Mouse (Mus musculus): ENCODE measurements around the gene Asap2.

Asap2 gene

DNA sequence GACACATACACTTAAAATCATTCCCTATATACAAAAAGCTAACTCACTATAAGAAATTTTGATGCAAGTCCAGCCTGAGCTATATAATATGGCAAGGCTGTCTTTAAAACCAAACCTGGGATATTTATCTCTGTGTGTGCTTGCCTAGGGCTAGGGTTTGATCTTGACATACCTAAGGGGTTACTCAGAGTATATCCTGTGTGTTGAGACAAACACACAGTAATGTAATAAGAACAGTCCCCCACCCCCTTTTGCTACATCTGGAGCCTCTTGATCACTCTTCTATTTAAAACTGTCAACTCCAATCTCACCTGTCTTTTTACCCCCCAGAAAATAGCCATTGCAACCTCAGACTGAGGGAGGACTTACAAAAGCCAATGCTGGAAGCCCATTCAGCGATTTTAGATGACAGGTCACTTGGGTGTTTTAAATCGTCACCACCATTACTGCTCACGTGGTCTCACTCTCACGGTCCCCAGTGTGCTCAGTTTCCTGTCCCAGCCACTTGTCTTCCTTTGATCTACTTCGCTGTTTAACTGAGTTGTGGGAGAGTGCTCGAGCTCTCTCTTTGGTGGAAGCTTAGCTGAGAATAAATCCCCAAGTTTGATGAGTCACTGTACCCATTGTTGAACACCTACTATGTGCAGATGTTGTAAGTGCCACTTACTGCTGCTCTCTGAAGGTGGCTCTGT, 176.8 kb downstream of the Asap2 start:
- in situ Hi-C loops (cut with MboI, MseI), result no loop called here

DNA sequence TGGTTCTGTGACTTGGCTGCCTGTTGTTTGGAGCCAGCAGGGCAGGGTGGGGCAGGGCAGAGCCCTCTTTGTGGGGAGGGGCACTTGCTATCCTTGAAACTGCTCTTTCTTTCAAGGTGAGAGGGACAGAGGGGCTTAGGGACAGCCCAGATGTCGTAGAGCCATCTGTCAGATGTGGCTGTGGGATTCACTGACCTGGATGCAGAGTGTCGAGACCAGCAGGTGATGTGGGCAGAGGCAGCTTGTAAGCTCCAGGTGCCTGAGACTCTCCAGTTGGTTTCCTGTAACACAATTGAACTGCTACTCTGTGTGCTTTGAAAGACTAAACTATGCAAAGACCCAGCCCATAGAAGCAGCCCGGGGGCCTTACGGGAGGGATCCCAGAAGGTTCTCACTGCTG, 177.5 kb downstream of the Asap2 start:
- in situ Hi-C loops (cut with MboI, MseI), result no loop called here

DNA sequence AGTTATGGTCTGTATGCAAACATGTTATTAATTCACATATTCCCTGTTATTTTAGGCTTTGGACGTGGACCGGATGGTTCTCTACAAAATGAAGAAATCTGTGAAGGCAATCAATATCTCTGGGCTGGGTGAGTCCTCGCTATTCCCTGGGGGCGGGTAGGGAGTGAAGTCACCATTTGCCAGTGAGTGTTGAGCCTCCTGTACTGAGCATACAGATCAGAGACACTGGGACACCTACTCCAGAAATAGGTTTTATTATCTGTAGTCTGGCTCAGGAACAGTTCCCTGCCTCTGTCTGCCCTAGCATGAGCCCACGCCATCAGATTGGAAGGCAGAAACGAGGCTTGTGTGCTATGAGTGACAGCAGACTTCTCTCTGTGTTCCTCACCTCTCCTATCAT, 177.9 kb downstream of the Asap2 start:
- in situ Hi-C loops (cut with MboI, MseI), result no loop called here

DNA sequence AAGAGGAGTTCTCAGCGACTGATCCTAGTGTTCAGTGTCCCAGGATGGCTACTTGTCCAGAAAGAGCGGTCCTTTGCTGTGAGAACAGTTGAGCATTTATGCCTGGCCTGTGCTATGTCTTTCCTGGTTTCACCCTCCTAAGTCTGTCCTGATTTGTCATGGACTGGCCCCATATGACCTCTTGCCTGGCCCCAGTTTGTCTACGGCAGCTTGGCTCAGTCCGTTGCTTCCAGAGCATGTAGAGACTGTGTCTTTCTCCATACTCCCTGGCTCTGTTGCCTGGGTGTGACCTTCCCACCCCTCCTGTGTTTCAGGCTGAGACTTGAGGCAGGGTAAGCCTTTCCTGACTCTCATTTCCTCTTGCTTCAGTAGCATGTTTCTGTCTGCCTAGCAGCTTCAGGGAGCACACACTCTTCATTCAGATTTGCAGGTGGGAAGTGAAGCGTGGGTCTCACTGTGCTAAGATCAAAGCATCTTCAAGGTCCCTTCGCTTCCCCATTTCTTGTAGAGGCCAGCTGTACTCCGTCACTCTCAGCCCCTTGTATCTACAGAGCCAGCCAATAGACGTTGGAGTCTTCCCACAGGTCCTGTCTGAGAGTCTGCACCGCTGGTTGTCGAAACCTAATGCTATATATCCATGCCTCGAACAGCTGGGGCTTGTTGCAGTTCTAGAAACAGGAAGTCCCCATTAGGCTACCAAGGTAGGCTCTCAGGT, 181.7 kb downstream of the Asap2 start:
- in situ Hi-C loops (cut with MboI, MseI), result no loop called here

DNA sequence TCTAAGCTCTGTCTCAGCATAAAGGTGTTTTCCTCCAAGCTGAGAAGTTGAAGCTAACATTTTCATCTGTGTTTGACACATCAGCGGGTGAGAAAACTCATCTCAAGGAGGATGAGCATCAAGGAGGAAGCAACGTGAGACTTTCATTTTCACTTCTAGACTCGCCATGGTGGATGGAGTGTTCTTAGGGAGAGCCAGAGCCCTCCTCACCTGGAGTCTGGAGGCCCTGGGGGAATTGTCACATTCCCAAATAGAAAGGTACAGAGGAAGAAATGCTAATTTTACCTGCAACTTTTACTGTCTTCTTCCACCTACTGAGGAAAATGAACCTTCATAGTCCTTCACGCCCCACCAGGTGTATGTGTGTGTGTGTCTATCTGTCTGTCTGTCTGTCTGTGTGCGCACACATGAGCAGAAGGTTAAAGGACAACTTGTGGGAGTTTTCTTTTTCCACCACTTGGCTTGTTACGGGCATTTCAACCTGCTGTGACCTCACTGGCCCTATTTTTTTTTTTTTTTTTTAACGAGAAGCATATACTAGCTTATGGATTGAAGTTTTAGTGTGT, 183.7 kb downstream of the Asap2 start:
- in situ Hi-C loops (cut with MboI, MseI), result no loop called here

DNA sequence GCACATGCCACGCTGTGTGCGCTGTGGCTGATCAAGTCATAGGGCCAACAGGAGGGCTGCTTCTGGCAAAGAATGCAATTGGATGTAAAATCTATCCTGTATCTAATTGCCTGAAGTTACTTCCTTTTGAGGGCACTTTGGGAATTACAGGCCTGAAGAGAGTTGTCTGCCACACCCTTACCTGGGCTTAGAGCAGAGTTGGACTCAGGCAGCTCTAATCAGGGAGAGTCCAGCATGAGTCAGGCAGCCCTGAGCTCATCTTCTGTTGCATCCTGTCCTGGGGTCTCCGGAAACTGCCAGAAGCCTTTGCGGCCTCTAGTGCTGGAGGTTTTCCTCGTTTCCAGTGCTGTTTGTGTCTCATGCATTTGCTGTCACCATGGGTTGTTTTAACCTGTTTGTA, 186.1 kb downstream of the Asap2 start:
- in situ Hi-C loops (cut with MboI, MseI), result no loop called here

DNA sequence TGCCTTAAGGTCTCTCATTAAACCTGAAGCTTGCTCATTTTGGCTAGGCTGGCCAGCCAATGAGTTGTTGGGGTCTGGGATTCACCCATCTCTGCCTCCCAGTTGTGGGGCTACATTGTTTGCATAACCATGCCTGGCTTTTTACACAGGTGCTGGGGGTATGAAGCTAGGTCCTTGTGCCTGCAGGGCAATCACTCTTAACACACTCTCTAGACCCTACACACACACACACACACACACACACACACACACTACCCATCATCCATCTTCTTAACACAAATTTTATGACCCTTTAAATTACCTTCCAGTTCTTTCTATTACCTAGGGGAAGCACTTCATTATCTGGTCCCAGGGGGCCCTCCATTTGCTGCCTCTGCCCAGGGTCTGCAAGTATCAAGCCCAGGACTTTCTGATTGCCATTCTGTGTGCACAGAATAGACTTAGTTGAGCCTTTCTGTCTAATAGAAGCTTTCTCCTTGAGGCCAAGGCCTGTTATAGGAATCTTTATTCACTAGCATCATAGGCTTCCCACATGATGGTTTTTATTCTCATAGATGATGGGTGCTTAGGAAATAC, 187.0 kb downstream of the Asap2 start:
- in situ Hi-C loops (cut with MboI, MseI), result no loop called here

DNA sequence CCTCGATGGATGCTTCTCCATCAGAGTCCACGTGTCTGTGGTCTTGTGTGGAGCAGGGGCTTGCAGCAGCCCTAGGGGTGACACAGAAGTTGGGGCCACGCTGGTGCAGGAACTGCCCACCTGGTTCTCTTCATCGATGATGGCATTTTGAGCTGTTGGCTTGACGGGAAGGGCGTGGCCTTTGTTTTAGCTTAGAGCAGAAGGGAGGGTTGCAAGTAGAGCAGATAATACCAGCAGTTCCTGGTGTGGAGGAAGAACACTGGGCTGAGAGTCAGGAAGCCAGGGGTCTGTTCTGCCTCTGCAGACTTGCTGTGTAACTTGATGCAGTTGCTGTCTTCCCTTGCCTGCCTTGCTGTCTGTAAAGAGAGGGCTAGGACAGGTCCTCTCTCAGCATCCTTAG, 189.8 kb downstream of the Asap2 start:
- in situ Hi-C loops (cut with MboI, MseI), result no loop called here

DNA sequence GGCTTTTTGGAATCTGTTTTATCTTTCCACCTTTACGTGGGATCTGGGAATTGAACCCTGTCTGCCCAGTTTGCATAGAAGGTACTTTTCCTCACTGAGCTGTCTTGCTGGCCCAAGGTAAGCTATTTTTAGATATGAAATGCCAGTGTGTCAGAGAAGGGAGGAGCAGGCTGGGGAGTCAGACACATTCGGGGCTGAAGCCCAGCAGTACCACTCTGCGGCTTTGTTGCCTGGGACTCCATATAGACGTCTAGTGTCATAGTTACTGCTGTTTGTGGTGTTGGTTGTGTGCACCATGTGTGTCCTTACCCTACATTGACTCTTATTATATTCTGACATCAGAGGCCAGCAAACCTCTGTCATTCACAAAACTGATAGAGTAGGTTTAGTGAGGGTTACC, 192.5 kb downstream of the Asap2 start:
- in situ Hi-C loops (cut with MboI, MseI), result no loop called here

DNA sequence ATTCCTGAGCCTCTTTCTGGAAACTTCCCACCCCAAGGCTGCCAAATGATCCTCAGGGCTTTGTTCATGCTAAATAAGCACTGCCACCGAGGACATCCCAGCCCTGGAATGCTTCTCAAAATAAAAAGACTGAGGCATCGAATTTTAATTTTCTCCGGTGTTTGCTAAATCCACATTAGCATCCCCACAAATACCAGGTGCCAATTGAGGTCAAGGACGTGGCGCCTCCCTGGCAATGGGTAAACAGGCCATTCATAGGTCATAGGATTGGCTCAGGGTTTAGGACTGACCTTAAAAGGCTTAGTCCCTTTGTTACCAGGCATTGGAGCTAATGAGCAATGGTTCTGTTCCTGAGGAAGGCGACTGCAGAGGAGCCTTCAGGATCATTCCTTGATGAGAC, 193.1 kb downstream of the Asap2 start:
- in situ Hi-C loops (cut with MboI, MseI), result no loop called here

DNA sequence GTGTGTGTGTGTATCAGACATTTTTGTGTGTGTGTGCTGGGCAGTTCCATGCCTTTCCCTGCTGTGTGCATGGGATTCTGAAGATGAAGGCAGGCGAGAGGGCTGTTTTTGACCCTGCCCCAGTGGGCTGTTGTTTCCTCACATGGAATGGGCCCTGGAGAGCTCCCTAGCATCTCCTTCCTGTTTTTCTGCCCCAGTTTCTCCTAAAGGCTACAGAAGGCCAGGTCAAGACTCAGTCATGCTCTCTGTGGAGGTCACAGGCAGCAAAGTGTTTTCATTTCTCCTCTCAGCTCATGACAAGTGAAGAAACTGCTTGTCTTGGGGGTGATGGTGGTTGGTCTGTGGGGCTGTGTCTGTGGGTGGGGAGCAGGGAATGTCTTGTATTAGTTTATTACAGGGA, 195.9 kb downstream of the Asap2 start:
- in situ Hi-C loops (cut with MboI, MseI), result no loop called here

DNA sequence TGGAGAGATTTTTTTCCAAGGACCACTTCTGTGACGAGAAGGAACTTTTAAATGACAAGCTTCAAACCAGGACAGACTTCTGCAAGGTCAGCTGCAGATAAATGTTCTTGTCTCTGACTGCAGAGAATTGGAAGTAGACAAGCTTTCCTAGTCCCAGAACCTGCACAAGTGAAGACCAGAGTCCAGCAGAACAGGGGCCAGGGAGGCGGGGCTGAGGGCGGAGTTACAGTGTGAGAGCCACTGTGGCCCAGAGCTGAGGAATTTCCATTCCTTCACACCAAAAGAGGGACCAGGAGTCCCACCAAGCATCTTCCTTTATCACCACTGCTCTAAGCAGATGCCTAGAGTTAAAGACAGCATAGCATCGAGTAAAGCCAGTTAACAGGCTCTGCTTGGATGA, 198.6 kb downstream of the Asap2 start:
- in situ Hi-C loops (cut with MboI, MseI), result no loop called here

DNA sequence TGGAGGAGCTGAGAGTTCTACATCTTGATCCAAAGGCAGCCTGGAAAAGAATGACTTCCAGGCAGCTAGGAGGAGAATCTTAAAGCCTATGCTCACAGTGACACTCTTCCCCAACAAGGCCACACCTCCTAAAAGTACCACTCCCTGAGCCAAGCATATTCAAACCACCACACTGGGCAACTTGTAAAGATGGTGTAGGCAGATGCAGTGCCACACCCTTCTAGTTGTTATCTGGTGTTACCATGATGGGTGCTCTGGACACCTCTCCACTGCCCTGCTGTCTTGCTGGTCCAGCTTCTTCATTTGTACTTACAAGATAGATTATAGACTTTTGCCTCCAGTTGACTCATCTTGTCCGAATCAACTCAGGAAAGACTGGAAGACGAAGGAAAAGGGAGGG, 201.3 kb downstream of the Asap2 start:
- in situ Hi-C loops (cut with MboI, MseI), result no loop called here

DNA sequence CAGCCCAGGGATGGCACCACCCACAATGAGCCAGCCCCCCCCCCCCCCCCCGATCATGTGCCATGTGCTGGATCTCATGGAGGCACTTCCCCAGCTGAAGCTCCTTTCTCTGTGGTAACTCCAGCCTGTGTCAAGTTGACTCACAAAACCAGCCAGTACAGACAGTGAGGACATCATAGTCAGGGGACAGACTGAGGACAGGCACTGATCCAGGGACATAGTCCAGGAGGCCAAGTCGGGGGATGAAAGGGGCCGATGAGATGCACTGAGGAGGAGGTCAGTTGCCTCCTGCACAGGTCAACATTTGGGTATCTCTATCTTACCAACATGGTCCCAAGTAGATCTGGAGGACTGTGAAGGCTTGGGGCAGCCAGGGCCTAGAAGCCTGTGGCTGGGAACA, 205.2 kb downstream of the Asap2 start:
- in situ Hi-C loops (cut with MboI, MseI), result no loop called here

DNA sequence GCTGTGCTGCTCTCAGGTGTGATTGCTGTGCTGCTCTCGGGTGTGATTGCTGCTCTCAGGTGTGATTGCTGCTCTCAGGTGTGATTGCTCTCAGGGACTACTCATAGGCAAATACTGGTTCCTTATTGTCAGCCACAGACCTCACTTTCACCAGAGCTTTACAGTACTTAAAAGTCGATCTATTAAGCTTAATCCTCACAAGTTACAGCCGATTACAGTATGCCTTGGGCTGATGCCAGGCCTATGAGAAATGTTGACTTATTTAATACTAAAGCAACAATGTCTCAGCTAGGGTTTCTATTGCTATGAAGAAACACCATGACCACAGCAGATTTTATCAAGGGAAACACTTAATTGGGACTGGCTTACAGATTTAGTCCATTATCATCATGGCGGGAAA, 206.2 kb downstream of the Asap2 start:
- in situ Hi-C loops (cut with MboI, MseI), result no loop called here

DNA sequence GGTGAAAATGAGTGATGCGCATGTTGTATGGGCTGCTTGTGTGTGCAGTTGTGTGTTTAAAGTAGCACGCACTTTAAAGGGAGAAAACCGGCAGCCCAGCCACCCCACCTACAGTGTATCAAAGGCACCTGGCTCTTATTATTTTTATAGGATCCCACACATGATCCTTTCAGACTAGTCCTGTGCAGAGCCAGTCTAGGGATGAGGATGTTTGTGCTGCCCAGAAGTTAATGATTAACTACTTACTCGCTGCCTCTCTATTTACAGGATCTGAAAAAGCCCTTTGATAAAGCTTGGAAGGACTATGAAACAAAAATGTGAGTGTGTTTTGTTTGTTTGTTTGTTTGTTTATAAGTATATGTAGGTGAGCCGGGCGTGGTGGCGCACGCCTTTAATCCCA, 210.4 kb downstream of the Asap2 start:
- in situ Hi-C loops (cut with MboI, MseI), result no loop called here

DNA sequence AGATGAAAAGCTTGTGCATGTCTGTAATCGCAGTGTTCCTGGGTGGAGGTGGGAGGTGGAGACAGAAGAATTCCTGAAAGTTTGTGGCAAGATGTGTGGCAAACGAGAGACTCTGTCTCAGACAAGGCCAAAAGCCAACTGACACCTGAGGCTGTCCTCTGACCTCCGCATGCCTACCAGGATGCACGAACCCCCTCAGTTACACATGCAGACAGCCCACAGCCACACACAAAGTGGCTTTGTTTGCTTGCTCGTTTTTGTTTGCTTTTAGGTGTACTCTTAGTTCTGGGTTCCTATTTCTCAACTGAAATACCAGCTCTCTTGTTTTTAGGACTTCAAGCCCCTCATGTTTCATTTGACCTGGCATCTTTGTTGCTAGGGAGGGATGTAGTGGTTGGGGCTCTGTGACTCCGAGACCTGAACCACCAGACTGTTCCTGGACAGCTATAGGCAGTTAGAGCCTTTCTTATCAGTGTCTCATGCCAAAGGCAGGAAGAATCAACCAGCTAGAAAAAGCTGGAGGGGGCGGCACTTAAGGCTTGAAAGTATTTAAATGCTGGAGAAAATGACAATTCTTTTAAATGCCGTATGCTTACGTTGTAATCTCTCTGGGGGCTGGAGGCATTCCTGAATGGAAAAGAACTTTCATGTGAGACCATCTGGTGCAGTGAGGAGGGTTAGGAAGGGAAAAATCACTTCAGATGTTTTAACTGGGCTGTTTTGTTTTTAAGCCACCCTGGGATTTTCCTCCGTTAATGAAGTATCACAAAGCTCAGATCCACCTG, 211.4 kb downstream of the Asap2 start:
- in situ Hi-C loops (cut with MboI, MseI), result no loop called here

DNA sequence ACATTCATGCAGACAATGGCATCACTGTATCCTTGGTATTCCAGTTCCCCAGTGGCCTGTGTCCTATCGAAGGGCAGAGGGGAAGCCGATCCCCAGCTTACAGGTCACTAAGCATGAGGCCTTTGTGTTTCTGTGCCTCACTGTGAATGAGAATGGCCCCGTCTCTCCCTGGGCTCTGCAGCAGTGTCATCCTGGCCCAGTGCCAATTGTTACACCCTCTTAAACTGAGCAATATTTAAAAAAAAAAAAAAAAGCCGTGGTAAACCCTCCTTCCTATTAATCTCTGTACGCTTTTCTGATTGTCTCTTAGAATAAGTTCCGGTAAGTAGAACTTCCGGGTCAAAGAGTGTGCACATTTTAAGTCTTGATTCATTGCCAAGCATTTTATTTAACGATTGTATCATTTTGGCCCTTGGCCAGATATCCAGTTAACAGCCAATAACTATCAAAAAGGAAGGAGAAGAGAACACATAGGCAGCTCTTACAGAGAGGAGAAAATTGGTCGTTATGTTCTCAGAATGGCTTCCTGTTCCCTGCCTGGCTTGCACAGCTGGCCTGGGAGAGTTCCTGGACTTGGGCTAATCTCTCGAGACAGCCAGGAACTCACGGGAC, 214.5 kb downstream of the Asap2 start:
- in situ Hi-C loops (cut with MboI, MseI), result no loop called here

DNA sequence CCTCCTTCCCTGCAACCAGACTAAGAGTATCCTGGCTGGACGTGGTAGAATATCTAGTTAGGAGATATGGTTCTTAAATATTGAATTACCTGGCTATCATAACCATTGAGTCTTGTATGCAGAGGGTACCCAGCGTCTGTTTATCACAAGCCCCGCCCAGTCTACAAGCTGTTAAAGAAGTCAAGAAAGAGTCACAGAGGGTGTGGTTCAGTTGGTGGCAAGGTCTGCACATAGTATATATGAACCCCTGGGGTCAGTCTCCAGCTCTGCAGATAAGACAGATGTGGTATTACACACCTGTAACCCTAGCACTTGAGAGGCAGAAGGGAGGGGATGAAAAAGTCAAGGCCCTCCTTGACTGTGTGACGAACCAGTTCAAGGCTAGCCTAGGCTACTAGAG, 215.5 kb downstream of the Asap2 start:
- in situ Hi-C loops (cut with MboI, MseI), result no loop called here

DNA sequence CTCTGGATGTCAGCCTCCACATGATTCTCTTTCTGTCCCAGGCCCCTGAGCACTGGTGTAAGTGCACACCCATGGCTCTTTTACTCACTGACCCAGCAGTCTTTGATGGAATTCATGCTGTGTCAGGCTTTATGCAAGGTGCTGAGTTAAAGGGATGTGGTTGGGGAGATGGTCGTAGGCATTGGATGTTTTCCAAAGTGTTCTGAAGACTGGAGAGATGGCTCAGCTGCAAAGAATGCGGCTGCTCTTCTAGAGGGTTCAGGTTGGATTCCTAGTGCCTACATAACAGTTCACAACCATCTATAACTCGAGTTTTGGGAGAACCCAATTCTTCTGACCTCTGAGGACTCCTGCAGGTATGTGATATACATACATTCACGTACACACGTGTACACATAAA, 217.2 kb downstream of the Asap2 start:
- in situ Hi-C loops (cut with MboI, MseI), result no loop called here

DNA sequence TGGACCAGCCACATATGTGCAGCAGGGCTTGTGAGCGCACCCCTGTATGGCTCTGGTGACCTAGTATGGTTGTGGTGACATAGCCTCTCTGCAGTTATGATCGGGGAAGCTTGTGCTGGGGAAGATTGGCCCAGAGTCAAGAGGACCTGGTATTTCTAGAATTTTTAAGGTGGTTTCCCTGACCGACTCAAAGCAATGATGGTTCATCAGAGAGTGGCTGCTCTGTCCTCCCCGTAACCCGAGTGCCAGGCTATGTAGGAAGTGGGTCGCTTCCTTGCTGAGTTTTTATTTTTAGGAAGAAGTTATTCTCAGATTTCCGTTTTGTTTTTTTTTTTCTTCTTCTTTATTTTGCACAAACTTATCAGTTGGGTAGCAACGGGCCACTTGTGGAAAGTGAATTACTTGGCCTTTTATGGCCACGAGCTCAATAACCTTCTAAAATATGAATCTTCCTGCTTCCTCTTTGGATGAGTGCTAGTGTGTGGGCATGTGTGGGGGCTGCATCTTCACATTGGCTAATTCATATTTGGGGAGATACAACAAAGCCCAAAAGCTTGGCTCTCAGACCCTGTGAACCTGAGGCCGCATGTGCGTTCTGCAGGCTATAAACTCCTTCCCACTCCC, 218.0 kb downstream of the Asap2 start:
- in situ Hi-C loops (cut with MboI, MseI), result no loop called here
